Mouse (Mus musculus): ENCODE results near the gene Mdga2. TPM values are rescaled to one million over a fixed set of nuclear protein-coding genes. Genes with fewer than 3 reads are reported as not detected.

Gene Mdga2
- total and polyA plus RNA-seq, 2 experiments from 2014 or later, result 25.8 to 36.0 TPM

- Histone ChIP-seq H3K4me1 (ENCODE audit: insufficient read depth) (peaks cover 6% of the 10 kb centered on the region; the same call in 1 of the 2 replicates), H3K9ac (no peak overlapping the region), H3K4me3 (ENCODE audit: low read depth, low read length) (no peak overlapping the region), H3K4me2 (ENCODE audit: low read depth) (peak overlapping the region; percentile 17; the same call in 1 of the 2 replicates), H3K27ac (ENCODE audit: low read depth, low read length) (peak overlapping the region; percentile 31; the same call in 1 of the 2 replicates), H3K36me3 (ENCODE audit: insufficient read depth) (no peaks in the 10 kb centered on the region), H3K27me3 (ENCODE audit: insufficient read depth, low read length) (no peaks in the 10 kb centered on the region), H3K9me3 (ENCODE audit: low read length) (no peaks in the 10 kb centered on the region)
- ATAC-seq (peak; percentile 82), DNase-seq (peak; percentile 79)
- WGBS, result 8% methylated on average over 4 of the region's 4 CpGs
- TF ChIP-seq CTCF (IDR thresholded peaks at IDR 0.05; ENCODE audit: low read depth), result no peak
Observed at GRCm38 (mm10) chr12:66470868-66471267, 751.5 kb downstream of the Mdga2 start.

- TF ChIP-seq CTCF (IDR thresholded peaks at IDR 0.05; ENCODE audit: low read depth), result no peak
- Histone ChIP-seq H3K9ac (no peak overlapping the region), H3K4me2 (ENCODE audit: low read depth) (peak overlapping the region; percentile 17; the same call in 1 of the 2 replicates), H3K4me1 (ENCODE audit: insufficient read depth) (peaks cover 6% of the 10 kb centered on the region; the same call in 1 of the 2 replicates), H3K27ac (ENCODE audit: low read depth, low read length) (peak overlapping the region; percentile 31; the same call in 1 of the 2 replicates), H3K4me3 (ENCODE audit: low read depth, low read length) (no peak overlapping the region), H3K27me3 (ENCODE audit: insufficient read depth, low read length) (no peaks in the 10 kb centered on the region), H3K9me3 (ENCODE audit: low read length) (no peaks in the 10 kb centered on the region), H3K36me3 (ENCODE audit: insufficient read depth) (no peaks in the 10 kb centered on the region)
- ATAC-seq, result peak; percentile 85
- peak; percentile 55 for DNase-seq
- 20% methylated on average over 8 of the region's 8 CpGs for WGBS
Observed at GRCm38 (mm10) chr12:66470243-66470863, 752.0 kb downstream of the Mdga2 start.

- ATAC-seq (no peak), DNase-seq (no peak)
- Histone ChIP-seq H3K4me2 (ENCODE audit: low read depth) (no peak overlapping the region), H3K27ac (ENCODE audit: low read depth, low read length) (no peak overlapping the region), H3K9me3 (ENCODE audit: low read length) (no peaks in the 10 kb centered on the region), H3K27me3 (ENCODE audit: insufficient read depth, low read length) (no peaks in the 10 kb centered on the region), H3K4me3 (ENCODE audit: low read depth, low read length) (no peak overlapping the region), H3K4me1 (ENCODE audit: insufficient read depth) (peaks cover 5% of the 10 kb centered on the region; the same call in 1 of the 2 replicates), H3K9ac (no peak overlapping the region), H3K36me3 (ENCODE audit: insufficient read depth) (no peaks in the 10 kb centered on the region)
- TF ChIP-seq CTCF (IDR thresholded peaks at IDR 0.05; ENCODE audit: low read depth), result no peak
- WGBS, result 96% methylated on average over 3 of the region's 3 CpGs
Observed at GRCm38 (mm10) chr12:66465516-66465915, 756.8 kb downstream of the Mdga2 start.

GRCm38 (mm10) chr12:66443340-66443739 lies 779.0 kb downstream of the Mdga2 start:
- TF ChIP-seq CTCF (IDR thresholded peaks at IDR 0.05; ENCODE audit: low read depth), result no peak
- DNase-seq, result no peak
- WGBS, result 63% methylated on average over 2 of the region's 2 CpGs
- no peaks in the 10 kb centered on the region for H3K36me3 ChIP-seq (ENCODE audit: insufficient read depth)
- H3K9ac ChIP-seq, result no peak overlapping the region
- H3K27me3 ChIP-seq (ENCODE audit: insufficient read depth, low read length), result no peaks in the 10 kb centered on the region
- H3K27ac ChIP-seq (ENCODE audit: low read depth, low read length), result no peak overlapping the region
- H3K4me2 ChIP-seq (ENCODE audit: low read depth), result no peak overlapping the region
- no peak for ATAC-seq
- no peaks in the 10 kb centered on the region for H3K9me3 ChIP-seq (ENCODE audit: low read length)
- H3K4me1 ChIP-seq (ENCODE audit: insufficient read depth), result no peaks in the 10 kb centered on the region
- H3K4me3 ChIP-seq (ENCODE audit: low read depth, low read length), result no peak overlapping the region
